Mouse (Mus musculus): ENCODE measurements at regions not wholly inside any gene's neighbourhood (a gene's known extent, or its start where the extent isn't known, plus 50 kb on each side); places are given as distances from the start of the nearest gene placed in this dataset.

- Histone ChIP-seq H3K27ac (ENCODE audit: low read length) (no peak overlapping the region), H3K4me3 (ENCODE audit: low read depth, low read length) (no peak overlapping the region), H3K9me3 (replicated peaks; ENCODE audit: control insufficient read depth, low read length, poor library complexity, severe bottlenecking) (no peaks in the 10 kb centered on the region), H3K4me1 (ENCODE audit: control insufficient read depth, insufficient read depth, low read length) (no peaks in the 10 kb centered on the region; the same call in 1 of the 2 replicates), H3K9ac (ENCODE audit: low read depth, low read length) (no peak overlapping the region), H3K27me3 (ENCODE audit: control insufficient read depth, insufficient read depth, low read depth, low read length) (peaks cover 9% of the 10 kb centered on the region), H3K36me3 (ENCODE audit: control insufficient read depth, insufficient read depth, low read length) (no peaks in the 10 kb centered on the region), H3K4me2 (ENCODE audit: low read length) (no peak overlapping the region)
- 65% methylated on average over 3 of the region's 3 CpGs for WGBS
- ATAC-seq: no peak
Measured at GRCm38 (mm10) chr5:146684429-146684828, 99.4 kb upstream of the Gpr12 start.

- H3K4me2 ChIP-seq (ENCODE audit: low read length): no peak overlapping the region
- no peak overlapping the region for H3K4me3 ChIP-seq (ENCODE audit: low read depth, low read length)
- no peaks in the 10 kb centered on the region for H3K36me3 ChIP-seq (ENCODE audit: control insufficient read depth, insufficient read depth, low read length)
- H3K27me3 ChIP-seq (ENCODE audit: control insufficient read depth, insufficient read depth, low read depth, low read length): peaks cover 9% of the 10 kb centered on the region
- no peaks in the 10 kb centered on the region for H3K9me3 ChIP-seq (replicated peaks; ENCODE audit: control insufficient read depth, low read length, poor library complexity, severe bottlenecking)
- WGBS: 57% methylated on average over 8 of the region's 8 CpGs
- ATAC-seq: no peak
- H3K4me1 ChIP-seq (ENCODE audit: control insufficient read depth, insufficient read depth, low read length): no peaks in the 10 kb centered on the region; the same call in 1 of the 2 replicates
- H3K9ac ChIP-seq (ENCODE audit: low read depth, low read length): no peak overlapping the region
- H3K27ac ChIP-seq (ENCODE audit: low read length): no peak overlapping the region
Measured at GRCm38 (mm10) chr5:146683554-146683953, 98.5 kb upstream of the Gpr12 start.

GRCm38 (mm10) chr5:146682893-146683292 is 97.9 kb upstream of the Gpr12 start:
- Histone ChIP-seq H3K9me3 (replicated peaks; ENCODE audit: control insufficient read depth, low read length, poor library complexity, severe bottlenecking) (no peaks in the 10 kb centered on the region), H3K4me2 (ENCODE audit: low read length) (no peak overlapping the region), H3K27ac (ENCODE audit: low read length) (no peak overlapping the region), H3K36me3 (ENCODE audit: control insufficient read depth, insufficient read depth, low read length) (no peaks in the 10 kb centered on the region), H3K9ac (ENCODE audit: low read depth, low read length) (no peak overlapping the region), H3K27me3 (ENCODE audit: control insufficient read depth, insufficient read depth, low read depth, low read length) (peaks cover 9% of the 10 kb centered on the region), H3K4me1 (ENCODE audit: control insufficient read depth, insufficient read depth, low read length) (no peaks in the 10 kb centered on the region; the same call in 1 of the 2 replicates), H3K4me3 (ENCODE audit: low read depth, low read length) (no peak overlapping the region)
- ATAC-seq: no peak
- 72% methylated on average over 5 of the region's 5 CpGs for WGBS

GRCm38 (mm10) chr5:146681512-146681911 is 96.5 kb upstream of the Gpr12 start:
- no peaks in the 10 kb centered on the region for H3K9me3 ChIP-seq (replicated peaks; ENCODE audit: control insufficient read depth, low read length, poor library complexity, severe bottlenecking)
- no peak overlapping the region for H3K27ac ChIP-seq (ENCODE audit: low read length)
- WGBS: 84% methylated on average over 9 of the region's 9 CpGs

GRCm38 (mm10) chr5:146679198-146679681 is 94.2 kb upstream of the Gpr12 start:
- 80% methylated on average over 6 of the region's 6 CpGs for WGBS
- Histone ChIP-seq H3K4me3 (ENCODE audit: low read depth, low read length) (no peak overlapping the region), H3K4me1 (ENCODE audit: control insufficient read depth, insufficient read depth, low read length) (no peaks in the 10 kb centered on the region; the same call in 1 of the 2 replicates), H3K4me2 (ENCODE audit: low read length) (no peak overlapping the region), H3K27ac (ENCODE audit: low read length) (no peak overlapping the region), H3K36me3 (ENCODE audit: control insufficient read depth, insufficient read depth, low read length) (no peaks in the 10 kb centered on the region), H3K9me3 (replicated peaks; ENCODE audit: control insufficient read depth, low read length, poor library complexity, severe bottlenecking) (no peaks in the 10 kb centered on the region), H3K9ac (ENCODE audit: low read depth, low read length) (no peak overlapping the region), H3K27me3 (ENCODE audit: control insufficient read depth, insufficient read depth, low read depth, low read length) (peaks cover 10% of the 10 kb centered on the region)
- no peak for ATAC-seq

More at GRCm38 (mm10) chr5:146681512-146681911, 96.5 kb upstream of the Gpr12 start:
- no peak overlapping the region for H3K9ac ChIP-seq (ENCODE audit: low read depth, low read length)
- no peaks in the 10 kb centered on the region for H3K36me3 ChIP-seq (ENCODE audit: control insufficient read depth, insufficient read depth, low read length)
- H3K4me3 ChIP-seq (ENCODE audit: low read depth, low read length): no peak overlapping the region
- ATAC-seq: no peak
- no peak overlapping the region for H3K4me2 ChIP-seq (ENCODE audit: low read length)
- no peaks in the 10 kb centered on the region; the same call in 1 of the 2 replicates for H3K4me1 ChIP-seq (ENCODE audit: control insufficient read depth, insufficient read depth, low read length)
- peaks cover 9% of the 10 kb centered on the region for H3K27me3 ChIP-seq (ENCODE audit: control insufficient read depth, insufficient read depth, low read depth, low read length)

- no peak overlapping the region for H3K4me3 ChIP-seq (ENCODE audit: low read depth, low read length)
- H3K27ac ChIP-seq (ENCODE audit: low read length): no peak overlapping the region
- WGBS: 73% methylated on average over 10 of the region's 10 CpGs
- no peaks in the 10 kb centered on the region for H3K36me3 ChIP-seq (ENCODE audit: control insufficient read depth, insufficient read depth, low read length)
- H3K9me3 ChIP-seq (replicated peaks; ENCODE audit: control insufficient read depth, low read length, poor library complexity, severe bottlenecking): no peaks in the 10 kb centered on the region
- H3K4me1 ChIP-seq (ENCODE audit: control insufficient read depth, insufficient read depth, low read length): no peaks in the 10 kb centered on the region; the same call in 1 of the 2 replicates
- H3K9ac ChIP-seq (ENCODE audit: low read depth, low read length): no peak overlapping the region
- H3K4me2 ChIP-seq (ENCODE audit: low read length): no peak overlapping the region
- peaks cover 10% of the 10 kb centered on the region for H3K27me3 ChIP-seq (ENCODE audit: control insufficient read depth, insufficient read depth, low read depth, low read length)
- no peak for ATAC-seq
Measured at GRCm38 (mm10) chr5:146678775-146679170, 93.7 kb upstream of the Gpr12 start.

GRCm38 (mm10) chr5:146678049-146678774 is 93.2 kb upstream of the Gpr12 start:
- no peak overlapping the region for H3K4me2 ChIP-seq (ENCODE audit: low read length)
- WGBS: 17% methylated on average over 13 of the region's 13 CpGs
- peaks cover 10% of the 10 kb centered on the region for H3K27me3 ChIP-seq (ENCODE audit: control insufficient read depth, insufficient read depth, low read depth, low read length)
- no peaks in the 10 kb centered on the region for H3K36me3 ChIP-seq (ENCODE audit: control insufficient read depth, insufficient read depth, low read length)
- no peaks in the 10 kb centered on the region; the same call in 1 of the 2 replicates for H3K4me1 ChIP-seq (ENCODE audit: control insufficient read depth, insufficient read depth, low read length)
- H3K9ac ChIP-seq (ENCODE audit: low read depth, low read length): no peak overlapping the region
- ATAC-seq: no peak
- no peak overlapping the region for H3K4me3 ChIP-seq (ENCODE audit: low read depth, low read length)
- no peak overlapping the region for H3K27ac ChIP-seq (ENCODE audit: low read length)
- no peaks in the 10 kb centered on the region for H3K9me3 ChIP-seq (replicated peaks; ENCODE audit: control insufficient read depth, low read length, poor library complexity, severe bottlenecking)

GRCm38 (mm10) chr5:146677151-146677515 is 92.1 kb upstream of the Gpr12 start:
- ATAC-seq: no peak
- Histone ChIP-seq H3K27me3 (ENCODE audit: control insufficient read depth, insufficient read depth, low read depth, low read length) (peaks cover 10% of the 10 kb centered on the region), H3K27ac (ENCODE audit: low read length) (no peak overlapping the region), H3K4me1 (ENCODE audit: control insufficient read depth, insufficient read depth, low read length) (no peaks in the 10 kb centered on the region; the same call in 1 of the 2 replicates), H3K36me3 (ENCODE audit: control insufficient read depth, insufficient read depth, low read length) (no peaks in the 10 kb centered on the region), H3K9ac (ENCODE audit: low read depth, low read length) (no peak overlapping the region), H3K4me3 (ENCODE audit: low read depth, low read length) (no peak overlapping the region), H3K4me2 (ENCODE audit: low read length) (no peak overlapping the region), H3K9me3 (replicated peaks; ENCODE audit: control insufficient read depth, low read length, poor library complexity, severe bottlenecking) (no peaks in the 10 kb centered on the region)
- 73% methylated on average over 8 of the region's 8 CpGs for WGBS

GRCm38 (mm10) chr5:146676470-146677150 is 91.6 kb upstream of the Gpr12 start:
- H3K36me3 ChIP-seq (ENCODE audit: control insufficient read depth, insufficient read depth, low read length): no peaks in the 10 kb centered on the region
- ATAC-seq: no peak

More at GRCm38 (mm10) chr5:146676470-146677150, 91.6 kb upstream of the Gpr12 start:
- Histone ChIP-seq H3K9ac (ENCODE audit: low read depth, low read length) (no peak overlapping the region), H3K9me3 (replicated peaks; ENCODE audit: control insufficient read depth, low read length, poor library complexity, severe bottlenecking) (no peaks in the 10 kb centered on the region), H3K27ac (ENCODE audit: low read length) (no peak overlapping the region), H3K4me3 (ENCODE audit: low read depth, low read length) (no peak overlapping the region), H3K27me3 (ENCODE audit: control insufficient read depth, insufficient read depth, low read depth, low read length) (peaks cover 9% of the 10 kb centered on the region), H3K4me2 (ENCODE audit: low read length) (no peak overlapping the region), H3K4me1 (ENCODE audit: control insufficient read depth, insufficient read depth, low read length) (no peaks in the 10 kb centered on the region; the same call in 1 of the 2 replicates)
- WGBS: 79% methylated on average over 12 of the region's 12 CpGs

Measured in midbrain, embryonic 16.5 days (tissue).